Mouse (Mus musculus) CD8-positive naive resting alpha-beta T cell, adult 57 days (primary cell): ENCODE measurements around the gene 0610010K14Rik. TPM values are rescaled to one million over a fixed set of nuclear protein-coding genes. Genes with fewer than 3 reads are reported as not detected.

Experiments used
- total RNA-seq: library from RNA; stranded (reverse); gene quantifications from one replicate; pipeline ENCODE4 v1.2.4, GENCODE M21; 2023

Gene 0610010K14Rik
- 60.8 TPM for total RNA-seq

DNA sequence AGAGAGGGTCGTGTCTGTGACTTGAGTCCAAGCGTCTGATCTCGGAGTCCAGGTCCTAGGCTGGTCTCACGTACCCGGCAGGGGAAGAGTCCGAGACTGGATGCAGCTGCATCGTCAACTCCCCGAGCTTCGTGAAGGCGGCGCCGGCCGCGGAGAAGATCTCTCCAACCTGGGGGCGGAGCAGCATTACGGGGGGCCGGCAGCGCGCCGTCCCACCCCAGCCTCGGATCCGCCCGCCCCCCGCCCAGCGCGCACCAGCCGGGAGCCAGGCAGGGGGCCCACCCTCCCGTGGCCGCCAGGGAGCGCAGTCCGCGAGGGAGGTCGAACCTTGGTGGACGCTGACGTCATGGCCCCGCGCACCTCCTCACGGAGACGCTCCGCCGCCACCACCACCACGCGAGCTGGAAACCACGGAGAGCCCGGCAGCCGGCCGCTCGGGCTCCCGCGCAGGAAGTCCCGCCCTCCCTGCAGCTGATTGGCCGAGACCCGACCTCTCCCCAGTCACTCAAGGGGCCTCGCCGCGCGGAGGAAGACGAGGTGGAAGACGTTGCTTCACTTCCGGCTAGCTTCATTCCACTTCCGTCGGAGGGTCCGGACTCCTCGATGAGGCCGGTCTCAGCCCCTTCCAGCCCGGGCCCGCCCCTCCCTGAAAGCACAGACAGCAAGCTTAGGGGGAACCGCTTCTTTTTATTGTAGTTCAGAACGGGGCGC lies at the start of gene 0610010K14Rik:
0610010K14Rik (minus strand) TSS at position 458 of the 711 bp plus-strand sequence.

DNA sequence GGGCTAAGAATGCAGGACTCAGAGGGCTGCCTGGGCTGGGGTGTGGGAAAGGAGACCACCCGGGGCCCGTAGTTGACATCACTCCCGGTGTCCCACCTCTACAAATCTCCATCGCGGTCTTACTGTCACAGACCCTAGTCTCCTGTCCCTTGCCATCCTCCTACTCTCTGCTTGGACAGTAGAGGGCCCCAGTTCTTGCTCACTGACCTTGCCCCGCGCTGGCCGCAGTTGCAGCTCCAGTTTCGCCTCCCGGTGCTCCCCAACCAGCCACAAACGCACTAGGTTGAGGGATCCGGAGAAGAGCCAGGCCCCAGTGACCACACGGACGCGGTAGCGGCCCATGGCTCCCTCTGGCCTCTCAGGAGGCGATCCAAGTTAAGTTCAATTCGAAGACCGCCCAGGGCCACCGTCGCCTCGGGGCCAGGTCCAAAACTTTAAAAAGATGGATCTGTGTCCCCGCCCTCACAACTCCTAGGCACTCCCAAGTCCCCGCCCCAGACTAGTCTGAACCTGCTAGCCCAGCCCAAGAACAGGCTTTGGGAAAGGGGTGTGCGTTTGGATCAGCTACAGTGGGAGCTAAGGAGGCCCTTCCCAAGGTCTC lies 17.3 kb upstream of the 0610010K14Rik start, which contains the start of gene Alox12:
Alox12 (minus strand) TSS at position 423 of the 601 bp plus-strand sequence.

GRCm38 (mm10) chr11:70239541-70240279 lies 2.0 kb upstream of the 0610010K14Rik start, which contains the start of the genes Gm21988 and Rnasek:
Gene Gm21988, minus strand, starts transcription at chr11:70239830.
Gene Rnasek, minus strand, starts transcription at chr11:70239842.

DNA sequence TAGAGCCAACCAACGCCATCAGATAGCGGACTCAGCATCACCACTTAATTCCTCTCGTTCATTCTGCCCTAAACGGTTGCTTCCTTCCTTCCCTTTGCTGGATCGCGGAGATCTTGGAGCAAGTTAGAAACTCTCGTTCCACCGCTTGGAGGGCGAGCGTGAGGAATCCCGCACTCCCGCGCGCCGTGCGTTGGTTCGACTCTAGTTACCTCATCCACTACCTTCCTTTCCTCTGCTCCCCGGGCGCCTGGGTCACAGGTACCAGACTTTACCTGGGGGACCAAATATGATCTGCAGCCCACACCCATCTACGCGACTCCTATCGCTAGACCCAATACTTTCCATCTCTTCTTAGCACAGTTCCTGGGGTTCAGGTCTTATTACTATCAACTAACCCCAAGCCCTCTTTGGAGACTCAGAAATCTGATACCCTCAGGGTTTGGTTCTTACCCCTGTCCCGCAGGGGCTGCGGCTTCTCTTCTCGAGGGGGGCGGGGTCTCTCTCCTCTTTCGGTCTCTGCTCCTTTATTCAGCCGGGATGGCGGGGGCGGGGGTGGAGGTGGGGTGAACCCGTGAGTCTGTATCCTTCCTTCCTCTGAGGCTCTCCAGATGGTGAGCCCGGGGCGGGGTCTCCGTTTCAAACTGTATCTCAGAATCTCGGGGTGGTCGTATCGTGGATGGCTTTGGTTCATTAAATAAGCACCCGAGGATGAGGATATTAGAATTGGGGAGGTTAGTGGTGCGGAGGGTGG lies 8.3 kb downstream of the 0610010K14Rik start, which contains the start of gene Bcl6b:
Bcl6b (minus strand) TSS at position 539 of the 751 bp plus-strand sequence.

GRCm38 (mm10) chr11:70220731-70221602 lies 16.7 kb downstream of the 0610010K14Rik start, which contains the start of gene Slc16a13:
Gene Slc16a13, minus strand, starts transcription at chr11:70221064.

GRCm38 (mm10) chr11:70212423-70212822 lies 25.3 kb downstream of the 0610010K14Rik start, which contains the start of gene Slc16a11:
Gene Slc16a11, plus strand, starts transcription at chr11:70212752.

Other genes with a start within 250 kb of the 0610010K14Rik start
- gene Gabarap, start 246.8 kb downstream of the 0610010K14Rik start, total RNA-seq = 172 TPM
- 55.3 TPM for gene Phf23, start 242.1 kb downstream of the 0610010K14Rik start, total RNA-seq
- 47.2 TPM for gene Dvl2, start 237.3 kb downstream of the 0610010K14Rik start, total RNA-seq
- 46.3 TPM for gene Acadvl, start 222.5 kb downstream of the 0610010K14Rik start, total RNA-seq
- 27.8 TPM for gene Dlg4, start 221.0 kb downstream of the 0610010K14Rik start, total RNA-seq
- gene Asgr1, start 183.8 kb downstream of the 0610010K14Rik start, total RNA-seq = not detected
- not detected for gene Asgr2, start 145.3 kb downstream of the 0610010K14Rik start, total RNA-seq
- gene Mgl2, start 107.6 kb downstream of the 0610010K14Rik start, total RNA-seq = not detected
- not detected for gene Clec10a, start 81.7 kb downstream of the 0610010K14Rik start, total RNA-seq
- gene Slc16a11, start 25.2 kb downstream of the 0610010K14Rik start, total RNA-seq = not detected
- 2.5 TPM for gene Slc16a13, start 16.9 kb downstream of the 0610010K14Rik start, total RNA-seq
- gene Bcl6b, start 8.1 kb downstream of the 0610010K14Rik start, total RNA-seq = 0.15 TPM
- 4.4 TPM for gene Gm21988, start 1.9 kb upstream of the 0610010K14Rik start, total RNA-seq
- gene Rnasek, start 1.9 kb upstream of the 0610010K14Rik start, total RNA-seq = 59.2 TPM
- not detected for gene Alox12, start 17.4 kb upstream of the 0610010K14Rik start, total RNA-seq
- gene Alox12e, start 84.7 kb upstream of the 0610010K14Rik start, total RNA-seq = not detected
- 0.77 TPM for gene Alox15, start 114.1 kb upstream of the 0610010K14Rik start, total RNA-seq
- gene Pelp1, start 172.1 kb upstream of the 0610010K14Rik start, total RNA-seq = 26.8 TPM
- gene Arrb2, start 194.7 kb upstream of the 0610010K14Rik start, total RNA-seq = 289 TPM
- gene Med11, start 214.0 kb upstream of the 0610010K14Rik start, total RNA-seq = 27.4 TPM
- 1.8 TPM for gene Zmynd15, start 221.5 kb upstream of the 0610010K14Rik start, total RNA-seq
- gene Cxcl16, start 222.1 kb upstream of the 0610010K14Rik start, total RNA-seq = 2.5 TPM